Mouse (Mus musculus): ENCODE data around the gene Mrpl33. TPM values are rescaled to one million over a fixed set of nuclear protein-coding genes. Genes with fewer than 3 reads are reported as not detected.

Gene Mrpl33
- 133 and 291 TPM in 2 replicates for polyA plus RNA-seq (2012; rRNA removed)

DNA sequence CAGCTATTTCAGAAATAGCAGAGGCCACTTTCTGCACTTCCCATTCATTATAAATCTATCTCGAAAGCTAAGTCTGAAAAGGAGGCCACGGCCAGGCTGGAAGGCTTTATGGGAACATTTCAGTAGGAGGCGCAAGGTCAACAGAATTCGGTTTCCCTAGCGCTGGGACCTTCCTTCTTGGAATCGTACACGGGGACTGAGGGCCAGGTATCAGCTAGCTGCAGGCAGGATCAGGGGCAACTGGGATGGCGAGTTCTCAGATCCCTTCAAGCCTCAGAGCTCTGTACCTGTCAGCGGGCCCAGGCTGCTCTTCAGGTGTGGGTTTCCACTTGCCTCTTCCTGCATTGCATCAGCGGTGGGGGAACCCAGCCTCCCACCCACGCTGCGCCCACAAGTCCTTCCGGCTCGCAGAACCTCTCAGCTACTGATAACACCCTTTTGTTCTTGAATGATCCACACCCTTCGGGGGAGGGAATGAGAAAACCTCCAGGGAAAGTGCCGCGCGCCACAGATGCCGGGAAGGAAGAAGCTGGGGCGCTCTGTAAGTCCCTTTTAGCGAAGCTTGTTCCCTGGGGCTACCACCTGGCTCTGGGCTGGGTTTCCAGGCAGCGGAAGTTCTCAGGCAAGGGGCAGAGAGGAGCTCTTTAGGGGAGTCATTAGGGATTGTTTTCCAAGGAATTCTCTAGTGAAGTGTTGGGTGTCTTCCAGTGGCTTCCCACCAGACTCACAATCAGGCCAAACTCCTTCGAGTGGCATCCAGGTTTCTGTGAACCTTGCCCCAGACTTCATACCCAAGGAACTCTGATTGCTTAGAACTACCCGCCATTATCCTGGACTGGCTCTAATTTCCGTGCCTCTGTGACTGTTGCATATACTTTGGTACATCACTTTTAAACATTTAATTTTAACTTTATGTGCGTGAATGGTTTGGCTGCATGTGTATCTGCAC lies at the start of gene Mrpl33:
TSS of gene Mrpl33 (plus strand) at position 455 of the 949 bp plus-strand sequence.

DNA sequence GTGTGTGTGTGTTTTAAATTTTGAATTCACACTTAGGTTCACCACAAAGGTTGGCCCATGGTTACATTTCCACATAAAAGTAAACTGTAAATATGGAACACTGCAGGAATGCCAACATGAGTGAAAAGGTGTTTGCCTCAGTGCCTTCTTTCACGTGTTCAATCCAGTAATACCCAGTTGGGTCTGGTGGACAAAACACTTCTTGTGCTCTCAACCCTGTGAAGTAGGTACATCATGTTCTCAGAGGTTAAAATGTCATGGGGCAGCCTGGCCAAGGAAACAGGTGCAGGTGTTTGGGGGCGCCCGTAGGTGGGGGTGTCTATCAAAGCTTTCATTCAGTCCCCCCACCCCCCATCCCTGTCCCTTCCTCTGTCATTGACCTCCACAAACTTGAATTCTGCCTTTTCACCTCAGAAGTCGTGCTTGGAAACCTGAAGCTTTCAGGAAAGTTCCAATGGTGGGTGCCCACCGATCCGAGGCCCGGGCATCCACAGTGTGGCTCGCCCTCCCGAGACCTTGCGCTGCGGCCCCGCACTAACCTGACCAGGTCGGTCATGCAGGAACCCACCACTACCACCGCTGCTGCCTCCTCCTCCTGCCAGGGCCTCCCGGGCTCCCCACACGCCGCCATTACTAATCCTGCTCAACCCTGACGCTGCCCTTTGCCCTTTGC lies 100.4 kb downstream of the Mrpl33 start, which contains the start of gene Rbks:
TSS of gene Rbks (minus strand) at position 657 of the 673 bp plus-strand sequence.

DNA sequence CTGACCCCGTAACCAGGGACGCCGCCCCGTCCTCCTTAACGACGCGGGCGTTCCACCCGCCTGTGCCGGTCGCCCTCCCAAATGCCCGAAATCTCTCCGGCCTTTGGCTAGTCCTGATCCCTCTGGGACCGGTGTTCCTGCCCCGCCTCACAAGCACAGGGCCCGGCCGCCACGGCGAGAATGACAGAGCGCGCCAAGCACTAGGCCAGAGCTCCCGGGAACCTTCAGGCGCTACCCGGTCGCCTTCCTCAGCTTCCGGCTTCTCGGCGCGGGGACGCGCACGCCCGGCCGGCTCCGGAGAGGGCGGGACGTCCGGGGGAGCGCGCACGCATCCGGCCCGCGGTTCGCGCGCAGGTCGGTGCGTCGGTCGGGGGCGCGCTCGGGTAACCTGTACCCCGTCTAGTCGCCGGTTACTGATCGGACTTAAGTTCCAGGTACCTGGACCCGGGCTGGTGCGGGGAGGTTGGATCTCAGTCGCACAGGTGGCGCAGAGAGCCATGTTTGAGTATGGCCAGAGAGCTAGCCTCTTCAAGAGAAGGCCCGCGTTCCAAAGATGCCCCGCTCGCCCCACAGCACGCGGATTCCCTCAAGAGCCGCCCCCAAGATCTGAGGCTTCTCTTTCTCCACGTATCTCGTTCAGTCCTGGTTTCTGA lies 101.0 kb downstream of the Mrpl33 start, which contains the start of gene Babam2:
TSS of gene Babam2 (plus strand) at position 41 of the 653 bp plus-strand sequence.

Other genes starting within 250 kb of the Mrpl33 start
- 59.8 and 71.9 TPM in 2 replicates for gene Zfp512, start 144.5 kb upstream of the Mrpl33 start, polyA plus RNA-seq (2012; rRNA removed)
- 0.24 and 0.31 TPM in 2 replicates for gene 4930548H24Rik, start 111.2 kb upstream of the Mrpl33 start, polyA plus RNA-seq (2012; rRNA removed)
- 37.8 and 40.9 TPM in 2 replicates for gene Gpn1, start 102.2 kb upstream of the Mrpl33 start, polyA plus RNA-seq (2012; rRNA removed)
- 25.2 and 46.6 TPM in 2 replicates for gene Slc4a1ap, start 69.9 kb upstream of the Mrpl33 start, polyA plus RNA-seq (2012; rRNA removed)
- 17.8 and 21.2 TPM in 2 replicates for gene Supt7l, start 69.1 kb upstream of the Mrpl33 start, polyA plus RNA-seq (2012; rRNA removed)
- 2.1 and 2.9 TPM in 2 replicates for gene Rbks, start 100.7 kb downstream of the Mrpl33 start, polyA plus RNA-seq (2012; rRNA removed)
- 26.3 and 26.5 TPM in 2 replicates for gene Babam2, start 100.7 kb downstream of the Mrpl33 start, polyA plus RNA-seq (2012; rRNA removed)

Data from central nervous system, embryonic 11.5 days (tissue).